Mouse (Mus musculus) monocyte, adult 59 days (primary cell): ENCODE data around the gene Krtcap2. TPM values are rescaled to one million over a fixed set of nuclear protein-coding genes. Genes with fewer than 3 reads are reported as not detected.

Source experiments
- total RNA-seq, 2 experiments: library from RNA; stranded (reverse); gene quantifications; one replicate each; pipeline ENCODE4 v1.2.4; 2023

The Krtcap2 gene
- 100 to 1,000 TPM in 1 of 2 experiments, 10 to 100 TPM in 1; 82.1 to 104 TPM for total RNA-seq

DNA sequence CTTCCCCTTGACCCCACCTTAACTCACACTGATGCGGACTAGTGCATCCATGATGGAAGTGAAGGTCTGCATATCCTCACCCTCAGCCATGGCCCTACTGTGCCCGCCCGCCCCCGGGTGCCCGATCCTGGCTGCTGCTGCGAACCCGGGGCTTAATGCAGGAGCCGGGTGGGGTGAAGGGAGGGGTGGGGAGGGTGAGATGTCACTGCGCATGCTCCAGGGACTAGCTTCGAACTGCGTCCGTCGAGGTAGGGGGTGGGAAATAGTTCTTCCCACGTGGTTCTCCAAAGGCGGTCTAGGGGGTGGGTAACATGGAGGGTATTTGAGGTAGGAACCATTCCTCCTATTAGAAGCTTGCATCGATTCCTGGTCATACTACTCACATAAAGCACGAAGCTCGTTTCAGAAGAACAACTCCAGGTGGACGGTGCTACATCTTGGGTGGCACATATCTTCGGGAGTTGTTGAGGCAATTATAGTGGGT is at the start of gene Krtcap2:
Gene Krtcap2, plus strand, starts transcription at position 279 of the 484 bp plus-strand sequence.

DNA sequence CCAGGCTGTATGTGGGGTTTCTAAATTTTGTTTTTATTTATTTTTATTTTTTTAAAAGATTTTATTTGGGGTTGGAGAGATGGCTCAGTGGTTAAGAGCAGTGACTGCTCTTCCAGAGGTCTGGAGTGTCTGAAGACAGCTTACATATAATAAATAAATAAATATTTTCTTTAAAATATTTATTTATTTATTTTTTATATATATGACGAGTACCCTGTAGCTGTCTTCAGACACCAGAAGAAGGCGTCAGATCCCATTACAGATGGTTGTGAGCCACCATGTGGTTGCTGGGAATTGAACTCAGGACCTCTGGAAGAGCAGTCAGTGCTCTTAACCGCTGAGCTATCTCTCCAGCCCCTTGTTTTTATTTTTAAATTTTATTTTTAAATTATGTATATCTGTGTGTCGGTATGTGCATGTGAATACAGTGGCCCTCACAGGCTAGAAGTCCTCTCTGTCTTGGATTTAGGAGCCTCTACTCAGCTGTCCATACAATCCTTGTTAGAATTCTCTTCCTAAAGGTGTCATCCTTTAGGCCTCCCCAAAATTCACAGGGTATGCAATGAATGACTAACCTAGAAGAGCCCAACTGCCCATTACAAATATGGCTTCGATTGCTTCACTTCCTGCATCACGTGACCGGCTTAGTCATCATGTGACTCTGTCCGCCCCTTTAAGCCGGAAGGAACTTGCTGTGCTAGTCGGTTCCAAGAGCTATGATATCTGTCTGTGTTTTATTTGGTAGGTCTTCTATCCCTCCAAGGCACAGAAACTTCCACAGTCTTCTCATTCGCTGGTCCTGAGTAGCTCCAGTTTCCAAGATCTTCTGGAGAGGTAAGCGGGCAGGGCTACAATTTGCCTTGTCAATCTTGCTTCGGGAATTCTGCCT is 43.3 kb upstream of the Krtcap2 start, which contains the start of gene Gba:
Gene Gba, plus strand, starts transcription at position 676 of the 889 bp plus-strand sequence.

GRCm38 (mm10) chr3:89214681-89215411 is 30.9 kb upstream of the Krtcap2 start, which contains the start of gene Thbs3:
TSS of gene Thbs3 (plus strand) at chr3:89215180.

DNA sequence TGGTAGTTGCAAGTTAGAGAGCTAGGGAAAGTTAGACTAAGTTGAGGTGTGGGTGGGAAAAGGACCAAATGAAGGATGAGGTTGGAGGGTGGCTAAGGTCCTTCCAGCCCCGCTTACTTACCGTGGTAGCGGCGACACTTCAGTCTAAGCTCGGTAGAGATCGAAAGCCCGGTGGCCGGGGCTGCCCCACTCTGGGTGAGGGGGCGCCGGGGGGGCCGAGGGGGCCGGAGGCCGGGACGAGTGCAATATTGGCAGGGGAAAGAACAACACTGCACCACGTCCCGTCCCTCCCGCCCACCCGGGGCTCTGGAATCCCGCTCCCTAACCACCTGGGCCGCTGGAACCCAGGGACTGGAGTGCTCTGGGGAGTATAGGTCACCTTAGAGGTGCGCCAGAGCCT is 18.9 kb upstream of the Krtcap2 start, which contains the start of gene Mtx1:
Gene Mtx1, minus strand, starts transcription at position 189 of the 400 bp plus-strand sequence.

DNA sequence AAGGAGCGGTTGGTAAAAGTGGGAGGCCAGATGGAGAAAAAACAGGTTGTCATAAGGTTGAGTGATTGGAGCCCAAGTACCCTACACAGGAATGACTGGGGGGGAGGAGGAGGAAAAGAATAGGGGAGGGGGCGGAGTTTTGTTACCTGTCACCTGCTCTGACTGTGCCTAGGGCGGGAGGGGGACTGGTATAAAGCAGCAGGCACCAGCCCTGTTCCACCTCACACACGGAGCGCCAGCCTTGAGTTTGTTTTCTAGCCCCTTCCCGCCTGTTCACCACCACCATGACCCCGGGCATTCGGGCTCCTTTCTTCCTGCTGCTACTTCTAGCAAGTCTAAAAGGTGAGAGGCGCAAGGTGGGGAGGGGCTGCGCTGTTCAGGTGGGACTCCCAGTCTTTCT is 16.9 kb upstream of the Krtcap2 start, which contains the start of gene Muc1:
Gene Muc1, plus strand, starts transcription at position 222 of the 400 bp plus-strand sequence.

DNA sequence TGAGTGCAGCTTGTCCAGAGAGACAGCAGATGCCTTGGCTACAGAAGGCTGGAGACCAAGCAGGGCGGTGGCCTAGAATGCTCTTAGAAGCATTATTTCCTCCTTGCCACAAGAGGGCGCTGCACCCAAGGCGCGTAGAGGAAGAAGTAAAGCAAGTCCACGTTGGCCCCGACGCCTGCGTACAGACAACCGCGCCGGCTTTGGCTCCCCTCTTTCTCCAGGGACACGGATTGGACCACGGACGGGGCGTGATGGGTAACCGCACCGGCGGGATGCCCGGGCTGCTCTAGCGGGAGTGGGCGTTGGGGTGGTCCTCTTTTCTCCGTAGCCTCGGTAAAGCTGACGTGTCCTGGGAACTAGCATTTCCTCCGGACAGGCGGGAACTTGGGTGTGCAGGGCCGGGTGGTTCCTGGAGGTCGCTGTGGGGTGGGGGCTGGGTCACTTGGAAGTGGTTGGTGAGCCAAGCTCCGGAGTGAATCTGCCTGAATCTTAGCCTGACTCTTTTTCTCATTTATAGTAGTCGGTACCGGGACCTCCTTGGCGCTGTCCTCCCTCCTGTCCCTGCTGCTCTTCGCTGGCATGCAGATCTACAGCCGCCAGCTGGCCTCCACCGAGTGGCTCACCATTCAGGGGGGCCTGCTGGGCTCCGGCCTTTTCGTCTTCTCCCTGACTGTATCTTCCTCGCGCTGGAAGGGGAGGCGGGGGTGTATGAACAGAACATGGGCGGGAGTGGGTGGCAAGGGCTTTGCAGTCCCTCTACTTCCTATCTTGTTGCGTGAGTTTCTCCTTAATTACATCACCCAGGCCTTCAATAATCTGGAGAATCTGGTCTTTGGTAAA is 715 bp downstream of the Krtcap2 start, which contains the start of gene Trim46:
Gene Trim46, minus strand, starts transcription at position 49 of the 840 bp plus-strand sequence.

DNA sequence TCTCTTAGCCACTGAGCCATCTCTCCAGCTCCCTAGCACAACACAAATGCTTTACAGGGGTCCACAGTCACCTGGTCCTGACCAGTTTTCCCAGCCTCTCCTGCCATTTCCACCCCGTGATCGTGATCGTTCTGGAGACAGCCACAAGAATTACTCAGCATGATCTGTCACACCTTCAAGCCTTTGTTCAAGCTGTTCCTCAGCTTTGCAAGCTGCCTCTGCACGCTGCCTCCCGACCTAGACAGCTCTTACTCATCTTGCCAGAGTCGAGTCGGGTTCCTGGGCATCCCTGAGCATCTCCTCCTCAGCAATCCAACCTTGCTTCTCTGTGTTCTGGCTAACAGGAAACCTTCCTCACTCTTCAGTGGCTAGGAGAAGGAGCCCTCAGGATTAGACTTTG is 13.3 kb downstream of the Krtcap2 start, which contains the start of gene Dpm3:
Gene Dpm3, plus strand, starts transcription at position 283 of the 400 bp plus-strand sequence.

GRCm38 (mm10) chr3:89270051-89270755 is 24.4 kb downstream of the Krtcap2 start, which contains the start of gene Slc50a1:
TSS of gene Slc50a1 (minus strand) at chr3:89270570.

DNA sequence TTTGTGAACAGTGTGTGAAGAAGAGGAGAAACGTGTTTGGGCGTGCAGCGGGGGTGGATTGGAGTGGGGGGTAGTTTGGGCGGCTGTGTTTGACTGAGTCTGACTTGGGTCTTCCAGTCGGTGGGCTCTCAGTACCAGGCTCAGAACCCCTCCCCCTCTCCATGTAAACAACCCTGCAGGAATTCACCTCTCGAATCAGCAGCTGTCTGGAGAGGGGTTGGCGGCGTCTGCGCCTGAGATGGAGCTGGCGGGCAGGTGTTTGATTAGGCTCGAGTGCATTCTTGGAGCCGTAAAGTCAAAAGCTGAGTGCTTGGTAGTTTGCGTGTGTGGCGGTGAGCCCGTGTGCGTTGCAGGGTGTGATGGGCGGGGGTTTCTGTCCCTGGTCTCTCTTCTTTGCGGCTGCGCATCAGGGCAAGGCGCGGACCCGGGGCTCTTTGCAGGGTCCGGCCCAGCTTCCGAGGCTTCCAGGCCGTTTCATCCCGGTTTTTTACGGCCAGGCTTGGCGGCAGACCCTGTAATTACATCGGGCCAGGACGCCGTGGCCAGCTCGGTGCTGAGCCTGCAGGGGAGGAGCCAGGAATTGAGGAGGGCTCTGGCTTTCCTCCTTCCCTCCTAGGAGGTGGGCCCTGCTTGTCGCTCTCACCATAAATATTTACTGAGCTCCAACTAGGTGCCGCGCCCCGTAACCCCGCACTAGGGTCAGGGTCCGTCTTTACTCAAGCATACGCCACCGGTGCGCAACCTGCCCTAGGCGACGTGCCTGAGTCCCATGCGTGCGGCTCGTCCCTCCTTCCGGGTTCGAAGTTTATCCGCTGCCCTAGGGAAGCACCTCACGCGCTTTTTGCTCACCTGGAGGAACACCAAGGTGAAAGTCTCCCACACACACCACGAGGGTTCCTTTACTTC is 35.1 kb downstream of the Krtcap2 start, which contains the start of gene Efna1:
Gene Efna1, minus strand, starts transcription at position 537 of the 906 bp plus-strand sequence.

Other genes with a start within 250 kb of the Krtcap2 start
- gene Rusc1, start 152.7 kb upstream of the Krtcap2 start, total RNA-seq: 10 to 100 TPM; 32.8 to 34.0 TPM
- gene Gm43738, start 144.9 kb upstream of the Krtcap2 start, total RNA-seq: not detected
- 10 to 100 TPM; 34.8 to 48.9 TPM for gene Fdps, start 144.0 kb upstream of the Krtcap2 start, total RNA-seq
- gene Pklr, start 109.8 kb upstream of the Krtcap2 start, total RNA-seq: not detected
- gene Hcn3, start 85.8 kb upstream of the Krtcap2 start, total RNA-seq: under 1 TPM in 1 of 2 experiments, not detected in 1; 0.31 TPM
- 10 to 100 TPM; 79.1 to 83.2 TPM for gene Clk2, start 81.2 kb upstream of the Krtcap2 start, total RNA-seq
- 10 to 100 TPM; 82.3 TPM for gene Scamp3, start 68.5 kb upstream of the Krtcap2 start, total RNA-seq
- 10 to 100 TPM; 12.2 to 13.0 TPM for gene Fam189b, start 62.8 kb upstream of the Krtcap2 start, total RNA-seq
- gene Gba, start 43.0 kb upstream of the Krtcap2 start, total RNA-seq: 100 to 1,000 TPM; 109 to 114 TPM
- 1 to 10 TPM; 5.2 to 6.8 TPM for gene Thbs3, start 30.8 kb upstream of the Krtcap2 start, total RNA-seq
- gene Mtx1, start 18.9 kb upstream of the Krtcap2 start, total RNA-seq: 10 to 100 TPM; 84.0 to 86.7 TPM
- gene Muc1, start 16.9 kb upstream of the Krtcap2 start, total RNA-seq: not detected
- gene Trim46, start 343 bp downstream of the Krtcap2 start, total RNA-seq: 1 to 10 TPM in 1 of 2 experiments, under 1 TPM in 1; 0.18 to 1.1 TPM
- 10 to 100 TPM; 65.3 to 74.1 TPM for gene Dpm3, start 13.4 kb downstream of the Krtcap2 start, total RNA-seq
- gene Slc50a1, start 24.6 kb downstream of the Krtcap2 start, total RNA-seq: 10 to 100 TPM; 49.4 to 58.0 TPM
- under 1 TPM in 1 of 2 experiments, not detected in 1; 0.55 TPM for gene Efna1, start 35.2 kb downstream of the Krtcap2 start, total RNA-seq
- gene Efna3, start 77.0 kb downstream of the Krtcap2 start, total RNA-seq: not detected
- gene Efna4, start 92.1 kb downstream of the Krtcap2 start, total RNA-seq: not detected
- gene Adam15, start 104.0 kb downstream of the Krtcap2 start, total RNA-seq: 100 to 1,000 TPM; 163 to 179 TPM
- gene Dcst2, start 116.0 kb downstream of the Krtcap2 start, total RNA-seq: not detected
- gene Dcst1, start 119.3 kb downstream of the Krtcap2 start, total RNA-seq: not detected
- 100 to 1,000 TPM; 130 to 146 TPM for gene Zbtb7b, start 148.8 kb downstream of the Krtcap2 start, total RNA-seq
- gene Lenep, start 156.8 kb downstream of the Krtcap2 start, total RNA-seq: not detected
- gene Flad1, start 165.9 kb downstream of the Krtcap2 start, total RNA-seq: 10 to 100 TPM; 20.0 to 28.1 TPM
- 1 to 10 TPM; 6.1 to 6.2 TPM for gene Cks1b, start 172.4 kb downstream of the Krtcap2 start, total RNA-seq
- gene Shc1, start 172.5 kb downstream of the Krtcap2 start, total RNA-seq: 100 to 1,000 TPM; 110 to 117 TPM
- 10 to 100 TPM; 47.6 to 47.8 TPM for gene Pygo2, start 184.2 kb downstream of the Krtcap2 start, total RNA-seq
- gene Pbxip1, start 190.7 kb downstream of the Krtcap2 start, total RNA-seq: 100 to 1,000 TPM; 114 to 127 TPM
- 10 to 100 TPM; 11.1 to 16.8 TPM for gene Pmvk, start 208.6 kb downstream of the Krtcap2 start, total RNA-seq